Mouse (Mus musculus): ENCODE measurements around the gene Syt14. TPM values are rescaled to one million over a fixed set of nuclear protein-coding genes. Genes with fewer than 3 reads are reported as not detected.

Gene Syt14
- total and polyA plus RNA-seq, 3 experiments: 1.8 to 2.4 TPM; not detected in 1

DNA sequence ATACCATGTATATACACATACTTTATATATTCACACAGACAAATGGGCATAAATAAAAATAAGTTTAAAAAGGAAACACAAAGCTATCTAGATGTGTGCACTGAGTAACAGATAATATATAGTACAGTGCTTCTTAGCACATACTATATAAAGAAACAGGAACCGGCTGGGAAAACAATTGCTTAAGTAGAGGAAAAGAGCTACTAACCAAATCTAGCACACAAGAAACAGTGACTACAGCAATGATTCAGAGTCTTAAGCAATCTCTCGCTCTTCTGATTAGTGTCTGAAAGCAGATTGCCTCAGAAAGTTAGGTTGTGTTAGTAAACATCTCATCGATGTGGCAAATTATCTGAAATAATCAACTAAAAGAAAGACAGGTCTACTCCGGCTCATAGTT lies 33.3 kb downstream of the Syt14 start:
- Histone ChIP-seq H3K27ac (ENCODE audit: control insufficient read depth, low read depth, low read length) (peak overlapping the region; percentile 10), H3K79me2 (ENCODE audit: control insufficient read depth, insufficient read depth, low read length, poor library complexity) (no peaks in the 10 kb centered on the region), H3K4me3 (ENCODE audit: control insufficient read depth in 1 of 2, insufficient read depth in 1 of 2, low read depth in 2 of 2, low read length in 2 of 2) (no peak overlapping the region), H3K36me3 (ENCODE audit: control insufficient read depth in 1 of 2, insufficient read depth in 2 of 2, low read length in 2 of 2) (peaks cover 0 to 12% of the 10 kb centered on the region in 2 experiments; a peak in 2 of 4 replicates), H3K4me1 (ENCODE audit: control insufficient read depth in 1 of 2, insufficient read depth in 2 of 2, low read length in 2 of 2) (peaks cover 4 to 10% of the 10 kb centered on the region in 2 experiments; a peak in 2 of 4 replicates), H3K9ac (ENCODE audit: control insufficient read depth, low read depth, low read length, poor library complexity, severe bottlenecking) (no peak overlapping the region), H3K9me3 (replicated peaks; ENCODE audit: insufficient read depth, low read length) (no peaks in the 10 kb centered on the region), H3K27me3 (ENCODE audit: control insufficient read depth in 1 of 2, insufficient read depth in 2 of 2, low read length in 2 of 2) (no peaks in the 10 kb centered on the region)
- DNase-seq (ENCODE audit: low read depth, low spot score): peak; percentile 30
- TF ChIP-seq ZNF384 (IDR thresholded peaks at IDR 0.05; ENCODE audit: low read depth, low read length): no peak
- TF ChIP-seq POLR2AphosphoS2 (IDR thresholded peaks at IDR 0.05; ENCODE audit: low read length): no peak
- no peak for TF ChIP-seq RCOR1 (IDR thresholded peaks at IDR 0.05; ENCODE audit: low read depth, low read length)
- TF ChIP-seq MAX (IDR thresholded peaks at IDR 0.05; ENCODE audit: low read length): no peak
- TF ChIP-seq USF2 (IDR thresholded peaks at IDR 0.05; ENCODE audit: borderline replicate concordance in 1 of 2, insufficient read depth in 1 of 2, low read depth in 1 of 2, low read length in 2 of 2): no peak
- no peak for TF ChIP-seq HCFC1 (IDR thresholded peaks at IDR 0.05; ENCODE audit: low read depth, low read length)
- TF ChIP-seq TBP (IDR thresholded peaks at IDR 0.05; ENCODE audit: low read depth, low read length): no peak
- no peak for TF ChIP-seq UBTF (IDR thresholded peaks at IDR 0.05; ENCODE audit: borderline replicate concordance, insufficient read depth, low read depth, low read length)
- no peak for TF ChIP-seq MEF2A (IDR thresholded peaks at IDR 0.05; ENCODE audit: extremely low read depth, insufficient replicate concordance, low read depth, low read length, poor library complexity, severe bottlenecking)

DNA sequence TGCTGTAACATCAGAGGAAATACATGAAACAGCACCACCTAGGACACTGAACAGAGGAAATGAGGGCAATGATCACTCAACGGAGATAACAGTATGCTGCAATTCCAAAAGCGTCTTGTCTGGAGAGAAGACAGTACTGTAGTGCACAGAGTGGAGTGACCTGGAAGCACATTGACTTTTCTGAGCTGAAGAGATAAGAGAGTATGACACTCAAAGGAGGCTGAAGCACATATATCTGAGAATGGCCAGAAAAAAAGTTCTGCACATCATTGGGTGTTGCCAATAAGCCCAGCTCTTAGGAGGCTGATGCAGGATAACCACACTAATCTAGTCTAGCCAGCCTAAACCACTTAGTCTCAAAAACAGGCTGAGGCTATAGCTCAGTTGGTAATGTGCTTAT lies 34.0 kb downstream of the Syt14 start:
- peaks cover 4 to 10% of the 10 kb centered on the region in 2 experiments; a peak in 2 of 4 replicates for H3K4me1 ChIP-seq (ENCODE audit: control insufficient read depth in 1 of 2, insufficient read depth in 2 of 2, low read length in 2 of 2)
- H3K36me3 ChIP-seq (ENCODE audit: control insufficient read depth in 1 of 2, insufficient read depth in 2 of 2, low read length in 2 of 2): peaks cover 0 to 12% of the 10 kb centered on the region in 2 experiments; a peak in 2 of 4 replicates
- peak overlapping the region; percentile 10 for H3K27ac ChIP-seq (ENCODE audit: control insufficient read depth, low read depth, low read length)
- no peaks in the 10 kb centered on the region for H3K27me3 ChIP-seq (ENCODE audit: control insufficient read depth in 1 of 2, insufficient read depth in 2 of 2, low read length in 2 of 2)
- DNase-seq (ENCODE audit: low read depth, low spot score): peak; percentile 80
- no peaks in the 10 kb centered on the region for H3K79me2 ChIP-seq (ENCODE audit: control insufficient read depth, insufficient read depth, low read length, poor library complexity)
- no peak overlapping the region for H3K9ac ChIP-seq (ENCODE audit: control insufficient read depth, low read depth, low read length, poor library complexity, severe bottlenecking)
- no peak for TF ChIP-seq MXI1 (IDR thresholded peaks at IDR 0.05; ENCODE audit: low read depth, low read length)
- peak; percentile 84 for TF ChIP-seq GATA1 (IDR thresholded peaks at IDR 0.05; ENCODE audit: low read depth, low read length)
- peak; percentile 60 for TF ChIP-seq TCF12 (IDR thresholded peaks at IDR 0.05; ENCODE audit: low read depth, low read length)
- TF ChIP-seq POLR2A (IDR thresholded peaks at IDR 0.05; ENCODE audit: control insufficient read depth in 1 of 2, insufficient read depth in 1 of 2, low read depth in 1 of 2, low read length in 2 of 2, poor library complexity in 1 of 2): no peak
- no peak for TF ChIP-seq ZC3H11A (IDR thresholded peaks at IDR 0.05; ENCODE audit: low read depth, low read length)
- no peak for TF ChIP-seq UBTF (IDR thresholded peaks at IDR 0.05; ENCODE audit: borderline replicate concordance, insufficient read depth, low read depth, low read length)
- TF ChIP-seq EP300 (IDR thresholded peaks at IDR 0.05; ENCODE audit: low read depth in 1 of 2, low read length in 2 of 2): peak in 1 of 2 experiments; percentile 63; a peak in 2 of 4 replicates
- peak in 1 of 3 experiments; percentile 28; a peak in 1 of 6 replicates for TF ChIP-seq CTCF (IDR thresholded peaks at IDR 0.05 in 2 of 3, conservative IDR thresholded peaks at IDR 0.05 in 1 of 3; ENCODE audit: control insufficient read depth in 1 of 3, insufficient read depth in 1 of 3, low read depth in 2 of 3, low read length in 3 of 3, poor library complexity in 1 of 3, severe bottlenecking in 1 of 3)
- TF ChIP-seq MYB (IDR thresholded peaks at IDR 0.05; ENCODE audit: low read depth, low read length): no peak
- TF ChIP-seq MEF2A (IDR thresholded peaks at IDR 0.05; ENCODE audit: extremely low read depth, insufficient replicate concordance, low read depth, low read length, poor library complexity, severe bottlenecking): no peak
- no peak for TF ChIP-seq NELFE (IDR thresholded peaks at IDR 0.05; ENCODE audit: low read depth, low read length)
- no peak for TF ChIP-seq NRF1 (IDR thresholded peaks at IDR 0.05; ENCODE audit: insufficient read depth, low read depth, low read length, poor library complexity, severe bottlenecking)
- TF ChIP-seq SIN3A (IDR thresholded peaks at IDR 0.05; ENCODE audit: low read length): no peak; the same call in 1 of the 2 replicates
- TF ChIP-seq RCOR1 (IDR thresholded peaks at IDR 0.05; ENCODE audit: low read depth, low read length): peak; percentile 10; the same call in 1 of the 2 replicates
- TF ChIP-seq JUND (IDR thresholded peaks at IDR 0.05; ENCODE audit: low read depth, low read length): no peak
- TF ChIP-seq ZMIZ1 (IDR thresholded peaks at IDR 0.05; ENCODE audit: low read depth, low read length): no peak
- TF ChIP-seq SMC3 (IDR thresholded peaks at IDR 0.05; ENCODE audit: low read depth, low read length): no peak
- peak; percentile 45 for TF ChIP-seq ETS1 (IDR thresholded peaks at IDR 0.05; ENCODE audit: low read depth, low read length)
- no peak for TF ChIP-seq RAD21 (IDR thresholded peaks at IDR 0.05; ENCODE audit: low read depth, low read length)
- peak; percentile 72 for TF ChIP-seq TAL1 (IDR thresholded peaks at IDR 0.05; ENCODE audit: low read length)
- TF ChIP-seq ZNF384 (IDR thresholded peaks at IDR 0.05; ENCODE audit: low read depth, low read length): peak; percentile 52; the same call in 1 of the 2 replicates
- no peak for TF ChIP-seq ZKSCAN1 (IDR thresholded peaks at IDR 0.05; ENCODE audit: low read depth, low read length)
- no peak for TF ChIP-seq BHLHE40 (IDR thresholded peaks at IDR 0.05; ENCODE audit: borderline replicate concordance, low read depth, low read length)
- TF ChIP-seq MAFK (IDR thresholded peaks at IDR 0.05; ENCODE audit: borderline replicate concordance, low read depth, low read length): no peak
- 0 out of 2 replicates have a peak, but pooled peaks have one; percentile 29 for TF ChIP-seq HCFC1 (IDR thresholded peaks at IDR 0.05; ENCODE audit: low read depth, low read length)
- TF ChIP-seq USF2 (IDR thresholded peaks at IDR 0.05; ENCODE audit: borderline replicate concordance in 1 of 2, insufficient read depth in 1 of 2, low read depth in 1 of 2, low read length in 2 of 2): no peak
- no peak for TF ChIP-seq MAX (IDR thresholded peaks at IDR 0.05; ENCODE audit: low read length)
- no peaks in the 10 kb centered on the region for H3K9me3 ChIP-seq (replicated peaks; ENCODE audit: insufficient read depth, low read length)
- no peak overlapping the region for H3K4me3 ChIP-seq (ENCODE audit: control insufficient read depth in 1 of 2, insufficient read depth in 1 of 2, low read depth in 2 of 2, low read length in 2 of 2)
